Mouse (Mus musculus) stomach, embryonic 16.5 days (tissue): ENCODE measurements around the gene A730049H05Rik. TPM values are rescaled to one million over a fixed set of nuclear protein-coding genes. Genes with fewer than 3 reads are reported as not detected.

ENCODE experiments used
- ATAC-seq: fragments of 200-750 bp; cut with Nextera tagmentation; 2 replicates; pipeline ENCODE4 v1.8.0; 2017; ENCODE audit warnings: moderate number of reproducible peaks, moderate TSS enrichment; ENCODE audit not compliant: insufficient read depth, low FRiP score
- H3K27ac ChIP-seq: fragments of 300-500 bp; sonication (generic); 2 replicates; pipeline ENCODE4 v1.5.1; 2014; ENCODE audit warnings: low read length
- H3K27me3 ChIP-seq: fragments of 300-500 bp; sonication (generic); 2 replicates; pipeline ENCODE4 v1.6.1; 2014; ENCODE audit warnings: low read length, control low read depth, mixed read lengths; ENCODE audit not compliant: control insufficient read depth, insufficient read depth
- H3K36me3 ChIP-seq: fragments of 300-500 bp; sonication (generic); 2 replicates; pipeline ENCODE4 v1.6.1; 2014; ENCODE audit warnings: low read length; ENCODE audit not compliant: control insufficient read depth, insufficient read depth
- H3K4me1 ChIP-seq: fragments of 300-500 bp; sonication (generic); 2 replicates; pipeline ENCODE4 v1.6.1; 2014; ENCODE audit warnings: low read length, control low read depth, mixed read lengths; ENCODE audit not compliant: control insufficient read depth, insufficient read depth
- H3K4me2 ChIP-seq: fragments of 300-500 bp; sonication (generic); 2 replicates; pipeline ENCODE4 v1.6.1; 2014; ENCODE audit warnings: low read depth, low read length, mixed read lengths
- H3K4me3 ChIP-seq: fragments of 300-500 bp; sonication (generic); replicated peaks from 2 replicates; pipeline ENCODE4 v1.5.1; 2014; ENCODE audit warnings: mild to moderate bottlenecking, low read length
- H3K9ac ChIP-seq: fragments of 300-500 bp; sonication (generic); 2 replicates; pipeline ENCODE4 v1.6.1; 2014; ENCODE audit warnings: low read length
- H3K9me3 ChIP-seq: fragments of 300-500 bp; sonication (generic); replicated peaks from 2 replicates; pipeline ENCODE4 v1.6.1; 2016; ENCODE audit warnings: low read length, control low read depth; ENCODE audit not compliant: control insufficient read depth
- WGBS: fragments of 180-500 bp; shearing (Covaris S2); extraction: QIAGEN DNeasy Blood & Tissue Kit; methylation state at CpG from one replicate; pipeline ENCODE4 v1.1.7; 2014; 5-methylcytosine and 5-hydroxymethylcytosine counted together
- polyA plus RNA-seq: library from polyadenylated mRNA; unstranded; fragments of >200 nt; fragmentation: Nextera tagmentation; extraction: Ambion mirVana; gene quantifications from 2 replicates; pipeline ENCODE4 v1.2.1, GENCODE M21; 2015

Gene A730049H05Rik
- polyA plus RNA-seq, result 0.46 and 0.87 TPM in 2 replicates

GRCm38 (mm10) chr6:92816311-92816751 lies at the start of gene A730049H05Rik:
TSS of gene A730049H05Rik (plus strand) at chr6:92816478.
- H3K27me3 ChIP-seq, result no peaks in the 10 kb centered on the region
- no peaks in the 10 kb centered on the region for H3K36me3 ChIP-seq
- no peak for ATAC-seq
- peaks cover 8% of the 10 kb centered on the region; the same call in 1 of the 2 replicates for H3K4me1 ChIP-seq
- H3K4me2 ChIP-seq, result peak within 1 kb of the TSS; percentile 28
- WGBS, result 24% methylated on average over 8 of the region's 8 CpGs
- no peak within 1 kb of the TSS for H3K27ac ChIP-seq
- no peak within 1 kb of the TSS for H3K9ac ChIP-seq
- no peaks in the 10 kb centered on the region for H3K9me3 ChIP-seq
- no peak within 1 kb of the TSS for H3K4me3 ChIP-seq

DNA sequence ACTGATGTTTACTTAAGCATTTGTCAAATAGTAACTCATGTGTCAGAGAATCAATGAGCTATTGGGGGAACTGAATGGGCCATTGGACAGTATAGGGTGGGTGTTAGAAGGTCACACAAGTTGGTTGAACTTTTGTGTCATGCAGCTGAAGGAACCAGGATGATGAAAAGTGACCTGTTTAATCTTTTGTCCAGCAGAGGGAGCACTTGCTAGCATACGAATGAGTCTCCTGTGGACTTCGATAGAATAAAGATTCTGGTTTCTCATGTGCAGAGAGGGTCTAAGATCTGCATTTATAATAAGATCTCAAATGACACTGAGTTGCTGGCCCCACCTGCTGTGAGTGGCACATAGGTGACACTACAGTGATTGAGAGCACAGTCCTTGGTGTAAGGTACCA lies 39.9 kb upstream of the A730049H05Rik start:
- WGBS, result 17% methylated on average over 2 of the region's 2 CpGs
- Histone ChIP-seq H3K4me1 (no peaks in the 10 kb centered on the region), H3K27ac (no peak overlapping the region), H3K27me3 (no peaks in the 10 kb centered on the region), H3K4me2 (no peak overlapping the region), H3K36me3 (no peaks in the 10 kb centered on the region), H3K4me3 (no peak overlapping the region), H3K9ac (no peak overlapping the region), H3K9me3 (no peaks in the 10 kb centered on the region)
- ATAC-seq, result no peak

DNA sequence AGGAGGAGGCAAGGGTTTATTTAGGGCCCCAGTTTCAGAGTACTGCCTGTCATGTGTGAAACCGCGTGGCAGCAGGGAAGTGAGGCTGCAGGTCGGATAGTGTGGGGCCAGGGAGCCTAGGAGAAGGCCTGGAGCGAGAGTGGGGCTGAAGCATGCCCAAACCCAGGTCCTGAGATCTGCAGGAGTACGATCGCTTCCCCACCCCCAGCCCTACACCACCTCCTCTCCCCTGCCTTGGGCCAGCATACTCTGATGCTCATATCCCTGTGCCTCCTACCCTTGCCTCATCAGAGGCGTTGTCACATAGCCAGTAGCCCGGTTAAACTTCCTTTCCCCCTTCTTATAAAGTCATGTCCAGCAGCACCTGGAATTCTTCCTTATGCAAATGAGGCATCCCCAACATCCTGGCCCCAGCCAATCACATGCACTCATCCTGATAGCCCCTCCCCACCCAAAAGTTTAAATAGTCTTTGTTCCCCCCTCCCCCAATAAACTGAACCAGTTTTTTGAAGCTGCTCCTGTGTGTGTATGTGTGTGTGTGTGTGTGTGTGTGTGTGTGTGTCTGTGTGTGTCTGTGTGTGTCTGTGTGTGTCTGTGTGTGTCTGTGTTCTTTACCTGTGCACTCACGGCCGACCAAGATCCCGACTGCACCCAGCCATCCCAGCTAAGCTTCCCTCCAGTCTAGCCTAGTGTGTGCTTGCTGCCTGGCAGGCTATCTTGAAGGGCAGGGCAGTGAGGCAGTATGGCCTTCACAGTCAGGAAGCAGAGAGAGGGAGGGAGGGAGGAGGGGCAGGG lies 36.9 kb upstream of the A730049H05Rik start:
- Histone ChIP-seq H3K36me3 (no peaks in the 10 kb centered on the region), H3K9ac (no peak overlapping the region), H3K27ac (no peak overlapping the region), H3K27me3 (no peaks in the 10 kb centered on the region), H3K9me3 (no peaks in the 10 kb centered on the region), H3K4me3 (no peak overlapping the region), H3K4me2 (no peak overlapping the region), H3K4me1 (no peaks in the 10 kb centered on the region)
- peak; percentile 21; the same call in 1 of the 2 replicates for ATAC-seq
- 80% methylated on average over 11 of the region's 11 CpGs for WGBS

- Histone ChIP-seq H3K27ac (no peak overlapping the region), H3K4me3 (no peak overlapping the region), H3K27me3 (no peaks in the 10 kb centered on the region), H3K36me3 (no peaks in the 10 kb centered on the region), H3K4me2 (no peak overlapping the region), H3K9me3 (no peaks in the 10 kb centered on the region), H3K4me1 (no peaks in the 10 kb centered on the region), H3K9ac (no peak overlapping the region)
- ATAC-seq, result 0 out of 2 replicates have a peak, but pooled peaks have one; percentile 40
- WGBS, result 52% methylated on average over 5 of the region's 5 CpGs
Measured at GRCm38 (mm10) chr6:92779935-92780205, 36.4 kb upstream of the A730049H05Rik start.

DNA sequence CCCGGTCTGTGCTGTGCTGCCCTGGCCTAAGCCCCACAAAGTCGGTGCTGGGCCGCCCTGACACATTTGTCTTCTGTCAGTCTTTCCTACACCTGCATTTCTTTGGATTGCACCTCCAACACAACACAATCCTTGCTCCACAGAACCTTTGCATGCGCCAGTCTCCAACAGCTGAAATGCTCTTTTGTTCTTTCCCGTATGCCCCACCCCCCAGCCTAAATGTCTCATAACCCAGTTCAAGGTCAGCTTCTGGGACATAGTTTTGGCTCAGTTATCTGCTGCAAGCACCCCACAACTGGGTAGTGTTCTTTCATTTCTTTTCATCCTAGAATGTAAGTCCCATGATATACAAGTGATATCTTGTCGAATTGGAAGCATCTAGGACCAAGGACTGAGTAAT lies 34.8 kb upstream of the A730049H05Rik start:
- no peaks in the 10 kb centered on the region for H3K4me1 ChIP-seq
- no peak overlapping the region for H3K9ac ChIP-seq
- no peak overlapping the region for H3K27ac ChIP-seq
- H3K9me3 ChIP-seq, result no peaks in the 10 kb centered on the region
- H3K4me2 ChIP-seq, result no peak overlapping the region
- 0 out of 2 replicates have a peak, but pooled peaks cover 4% of the 10 kb centered on the region for H3K27me3 ChIP-seq
- ATAC-seq, result no peak
- no peak overlapping the region for H3K4me3 ChIP-seq
- H3K36me3 ChIP-seq, result no peaks in the 10 kb centered on the region
- WGBS, result 75% methylated on average over 6 of the region's 6 CpGs

GRCm38 (mm10) chr6:92784782-92785181 lies 31.5 kb upstream of the A730049H05Rik start:
- Histone ChIP-seq H3K27ac (no peak overlapping the region), H3K4me2 (no peak overlapping the region), H3K9ac (no peak overlapping the region), H3K27me3 (0 out of 2 replicates have a peak, but pooled peaks cover 4% of the 10 kb centered on the region), H3K4me1 (0 out of 2 replicates have a peak, but pooled peaks cover 4% of the 10 kb centered on the region), H3K36me3 (no peaks in the 10 kb centered on the region), H3K9me3 (no peaks in the 10 kb centered on the region), H3K4me3 (no peak overlapping the region)
- WGBS, result 19% methylated on average over 7 of the region's 7 CpGs
- ATAC-seq, result no peak

DNA sequence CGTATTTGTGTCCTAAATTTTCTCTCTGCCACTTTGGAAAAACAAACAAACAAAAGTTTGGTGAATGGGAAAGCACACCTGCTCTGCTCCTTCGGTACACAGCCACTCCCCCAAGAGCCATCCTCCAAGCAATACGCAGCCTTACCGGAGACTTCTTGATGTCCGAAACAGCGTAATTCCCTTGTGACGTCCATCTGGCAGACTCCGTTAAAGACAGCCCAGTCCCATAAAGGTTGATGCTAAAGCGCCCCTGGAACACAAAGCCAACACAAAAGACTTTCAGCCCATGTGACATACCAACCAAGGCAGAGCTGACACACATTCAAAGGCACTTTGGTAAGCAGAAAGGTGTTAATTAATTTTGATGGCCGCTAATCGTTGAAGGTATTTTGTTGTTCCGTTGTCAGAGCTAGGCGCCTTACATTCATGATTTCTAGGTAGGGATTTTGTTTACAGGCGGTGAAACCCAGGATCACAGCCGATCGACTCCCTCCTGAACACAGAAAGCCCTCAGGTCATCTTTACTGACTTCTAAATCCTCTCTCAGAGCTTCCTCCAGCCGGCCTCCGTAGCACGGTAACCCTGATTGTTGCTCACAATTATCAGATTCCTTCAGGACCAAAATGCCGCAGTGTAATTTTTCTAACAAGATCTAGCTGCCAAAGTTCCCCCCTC lies 29.4 kb upstream of the A730049H05Rik start:
- Histone ChIP-seq H3K27me3 (0 out of 2 replicates have a peak, but pooled peaks cover 4% of the 10 kb centered on the region), H3K36me3 (no peaks in the 10 kb centered on the region), H3K9ac (peak overlapping the region; percentile 57; the same call in 1 of the 2 replicates), H3K4me1 (0 out of 2 replicates have a peak, but pooled peaks cover 4% of the 10 kb centered on the region), H3K9me3 (no peaks in the 10 kb centered on the region), H3K27ac (no peak overlapping the region), H3K4me3 (peak overlapping the region; percentile 23; the same call in 1 of the 2 replicates), H3K4me2 (peak overlapping the region; percentile 47)
- no peak for ATAC-seq
- WGBS, result 16% methylated on average over 20 of the region's 20 CpGs

GRCm38 (mm10) chr6:92787376-92787712 lies 28.9 kb upstream of the A730049H05Rik start:
- H3K4me1 ChIP-seq, result 0 out of 2 replicates have a peak, but pooled peaks cover 4% of the 10 kb centered on the region
- peak overlapping the region; percentile 57; the same call in 1 of the 2 replicates for H3K9ac ChIP-seq
- peak; percentile 66 for ATAC-seq
- WGBS, result 0% methylated on average over 12 of the region's 12 CpGs
- H3K36me3 ChIP-seq, result no peaks in the 10 kb centered on the region
- H3K4me3 ChIP-seq, result peak overlapping the region; percentile 23; the same call in 1 of the 2 replicates
- 0 out of 2 replicates have a peak, but pooled peaks cover 4% of the 10 kb centered on the region for H3K27me3 ChIP-seq
- H3K4me2 ChIP-seq, result peak overlapping the region; percentile 47
- H3K27ac ChIP-seq, result no peak overlapping the region
- no peaks in the 10 kb centered on the region for H3K9me3 ChIP-seq

DNA sequence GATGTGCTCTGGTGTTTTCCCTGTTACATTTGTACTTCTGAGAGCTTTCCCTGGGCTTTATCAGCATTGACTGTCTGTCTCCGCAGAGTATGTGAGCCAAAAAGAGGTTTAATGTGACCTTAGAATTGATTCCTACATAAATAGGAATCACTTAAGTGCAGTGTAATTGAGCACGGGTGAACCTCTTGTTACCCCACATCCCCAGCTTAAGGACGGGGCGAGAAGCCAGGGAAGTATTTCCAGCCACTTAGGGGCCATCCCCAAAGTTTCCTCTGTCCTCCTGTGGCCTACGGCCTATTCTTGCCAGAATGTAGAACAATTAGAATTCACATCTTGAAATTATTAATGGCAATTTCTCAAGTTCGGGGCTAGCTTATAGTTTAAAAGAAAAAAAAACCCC lies 22.5 kb upstream of the A730049H05Rik start:
- H3K4me3 ChIP-seq, result no peak overlapping the region
- WGBS, result 60% methylated on average over 6 of the region's 6 CpGs
- no peaks in the 10 kb centered on the region for H3K9me3 ChIP-seq
- no peaks in the 10 kb centered on the region for H3K27me3 ChIP-seq
- H3K36me3 ChIP-seq, result 0 out of 2 replicates have a peak, but pooled peaks cover 4% of the 10 kb centered on the region
- no peak overlapping the region for H3K27ac ChIP-seq
- H3K4me1 ChIP-seq, result no peaks in the 10 kb centered on the region
- H3K4me2 ChIP-seq, result no peak overlapping the region
- peak; percentile 37; the same call in 1 of the 2 replicates for ATAC-seq
- H3K9ac ChIP-seq, result no peak overlapping the region
